Mouse (Mus musculus) layer of hippocampus, postnatal 25 days (tissue): ENCODE measurements around the gene Psme4. TPM values are rescaled to one million over a fixed set of nuclear protein-coding genes. Genes with fewer than 3 reads are reported as not detected.

Experiments
- total RNA-seq, 2 experiments: library from RNA; stranded (reverse); gene quantifications; 2 replicates each; pipeline ENCODE4 v1.2.3; 2021

Gene Psme4
- total RNA-seq, 2 experiments from 2014 or later, result 35.1 to 47.1 TPM

Other genes with a start within 250 kb of the Psme4 start
- gene Acyp2, start 122.1 kb upstream of the Psme4 start, total RNA-seq, result 10 to 100 TPM; 25.4 to 29.2 TPM
- 10 to 100 TPM; 11.1 to 11.2 TPM for gene Gpr75, start 113.6 kb downstream of the Psme4 start, total RNA-seq
- gene Asb3, start 113.7 kb downstream of the Psme4 start, total RNA-seq, result 10 to 100 TPM; 17.1 to 17.8 TPM
- 10 to 100 TPM; 49.4 to 53.7 TPM for gene Erlec1, start 182.6 kb downstream of the Psme4 start, total RNA-seq
- gene Chac2, start 214.6 kb downstream of the Psme4 start, total RNA-seq, result 10 to 100 TPM; 15.6 to 16.7 TPM